Mouse (Mus musculus): ENCODE data around the gene Hap1.

DNA sequence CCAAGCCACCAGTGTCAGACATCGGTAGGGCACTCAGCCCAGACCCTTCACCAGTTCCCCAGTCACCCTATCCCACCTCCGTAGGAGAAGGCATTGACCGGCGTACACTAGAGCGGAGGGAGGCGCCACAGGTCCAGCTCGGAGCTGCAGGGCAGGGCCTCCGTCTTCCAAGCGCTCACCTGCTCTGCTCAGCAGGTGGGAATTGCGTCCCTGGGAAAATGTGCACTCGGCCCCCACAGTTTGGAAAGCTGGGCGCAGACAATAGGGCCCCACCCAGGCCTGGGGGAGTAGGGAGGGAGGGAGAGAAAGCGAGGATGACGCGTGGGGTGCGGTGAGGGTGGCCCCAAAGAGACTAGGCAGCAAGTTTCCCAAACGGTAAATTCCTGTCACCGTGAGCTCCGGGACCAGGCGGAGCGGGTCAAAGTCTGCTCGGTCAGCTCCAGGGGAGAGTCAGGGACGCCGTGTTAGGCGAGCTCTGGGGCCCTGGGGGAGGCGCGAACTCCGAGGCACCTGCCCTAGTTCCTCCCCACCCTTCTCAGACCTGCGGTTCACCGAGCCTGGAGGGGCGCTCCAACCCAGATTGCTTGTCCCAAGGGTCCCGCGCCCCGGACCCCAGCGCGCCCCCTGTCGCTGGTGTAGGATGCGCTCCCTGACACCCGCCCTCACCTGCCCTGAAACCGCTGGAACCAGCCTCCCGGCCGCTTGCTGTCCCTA, 41.1 kb upstream of the Hap1 start:
- TF ChIP-seq POLR2A (IDR thresholded peaks at IDR 0.05; ENCODE audit: extremely low read depth, insufficient read depth, low read length) (no peak), CTCF (IDR thresholded peaks at IDR 0.05; ENCODE audit: extremely low read depth, insufficient read depth, low read length) (no peak)

All from cortical plate, adult 2 months (tissue).